Mouse (Mus musculus): ENCODE measurements around the gene Ccdc6. TPM values are rescaled to one million over a fixed set of nuclear protein-coding genes. Genes with fewer than 3 reads are reported as not detected.
A peak's percentile ranks its signal among the peaks of the same experiment; 100 is the strongest.

Gene Ccdc6
- polyA plus RNA-seq, 1 experiment: 12.2 TPM

GRCm38 (mm10) chr10:70067169-70068115 is 29.5 kb upstream of the Ccdc6 start:
- Histone ChIP-seq H3K4me3 (replicated peaks) (peak overlapping the region; percentile 43), H3K9me3 (peaks cover 43% of the 10 kb centered on the region), H3K4me1 (no peaks in the 10 kb centered on the region), H3K36me3 (replicated peaks; ENCODE audit: low read length) (no peaks in the 10 kb centered on the region), H3K27me3 (replicated peaks) (no peaks in the 10 kb centered on the region)
- TF ChIP-seq FLI1 (IDR thresholded peaks at IDR 0.05; ENCODE audit: low read length): no peak
- no peak for TF ChIP-seq GATA1 (IDR thresholded peaks at IDR 0.05; ENCODE audit: borderline replicate concordance, low read length)

DNA sequence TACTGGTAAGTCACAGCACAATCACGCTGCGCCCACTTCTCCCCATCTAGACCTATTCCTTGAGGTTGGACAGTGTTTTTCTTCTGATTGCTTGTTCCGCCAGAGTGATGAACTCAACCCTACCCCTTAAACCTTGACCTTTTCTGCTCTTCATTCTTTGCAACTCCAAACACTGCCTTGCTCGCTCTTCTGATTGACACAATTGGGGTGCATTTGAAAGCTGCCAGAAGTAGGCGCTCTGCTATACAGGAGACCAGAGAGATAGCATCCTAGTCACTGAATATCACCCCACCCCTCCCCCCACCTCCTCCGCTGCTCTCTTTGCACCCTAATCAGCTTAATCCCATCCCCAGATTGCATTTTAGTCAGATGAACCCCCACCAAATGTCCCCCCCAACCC is 27.6 kb upstream of the Ccdc6 start:
- Histone ChIP-seq H3K4me1 (no peaks in the 10 kb centered on the region), H3K4me3 (replicated peaks) (no peak overlapping the region), H3K9me3 (peaks cover 44% of the 10 kb centered on the region), H3K27me3 (replicated peaks) (no peaks in the 10 kb centered on the region), H3K36me3 (replicated peaks; ENCODE audit: low read length) (no peaks in the 10 kb centered on the region)
- TF ChIP-seq FLI1 (IDR thresholded peaks at IDR 0.05; ENCODE audit: low read length) (no peak), GATA1 (IDR thresholded peaks at IDR 0.05; ENCODE audit: borderline replicate concordance, low read length) (no peak)

- H3K9me3 ChIP-seq: peaks cover 36% of the 10 kb centered on the region
- no peaks in the 10 kb centered on the region for H3K4me1 ChIP-seq
- no peak overlapping the region for H3K4me3 ChIP-seq (replicated peaks)
- H3K36me3 ChIP-seq (replicated peaks; ENCODE audit: low read length): no peaks in the 10 kb centered on the region
- H3K27me3 ChIP-seq (replicated peaks): no peaks in the 10 kb centered on the region
- TF ChIP-seq FLI1 (IDR thresholded peaks at IDR 0.05; ENCODE audit: low read length): no peak
- TF ChIP-seq GATA1 (IDR thresholded peaks at IDR 0.05; ENCODE audit: borderline replicate concordance, low read length): no peak
Measured at GRCm38 (mm10) chr10:70071334-70071733, 25.6 kb upstream of the Ccdc6 start.

GRCm38 (mm10) chr10:70077452-70077851 is 19.5 kb upstream of the Ccdc6 start:
- Histone ChIP-seq H3K4me3 (replicated peaks) (no peak overlapping the region), H3K27me3 (replicated peaks) (no peaks in the 10 kb centered on the region), H3K4me1 (no peaks in the 10 kb centered on the region), H3K9me3 (0 out of 2 replicates have a peak, but pooled peaks cover under 1% of the 10 kb centered on the region), H3K36me3 (replicated peaks; ENCODE audit: low read length) (no peaks in the 10 kb centered on the region)
- TF ChIP-seq GATA1 (IDR thresholded peaks at IDR 0.05; ENCODE audit: borderline replicate concordance, low read length): no peak
- no peak for TF ChIP-seq FLI1 (IDR thresholded peaks at IDR 0.05; ENCODE audit: low read length)

DNA sequence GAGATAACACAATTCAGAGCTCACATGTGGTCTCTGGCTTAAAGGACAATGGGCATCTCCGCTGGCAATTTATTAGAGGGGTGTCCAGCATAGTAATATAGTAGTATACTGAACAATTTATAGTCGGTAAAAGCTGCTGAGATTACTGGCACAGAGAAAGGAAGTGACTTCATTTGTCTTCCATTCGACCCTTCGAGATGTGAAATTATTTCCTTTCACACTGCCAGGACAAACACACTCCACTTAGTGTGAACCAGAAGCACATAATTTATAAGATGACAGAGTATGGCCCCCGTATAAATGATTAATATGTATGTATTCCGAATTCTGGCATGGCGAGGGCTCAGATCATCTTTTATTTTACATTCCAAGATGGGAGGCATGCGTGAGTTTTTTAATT is 16.0 kb upstream of the Ccdc6 start:
- H3K4me3 ChIP-seq (replicated peaks): no peak overlapping the region
- H3K9me3 ChIP-seq: peaks cover 12% of the 10 kb centered on the region
- no peaks in the 10 kb centered on the region for H3K27me3 ChIP-seq (replicated peaks)
- H3K36me3 ChIP-seq (replicated peaks; ENCODE audit: low read length): no peaks in the 10 kb centered on the region
- H3K4me1 ChIP-seq: no peaks in the 10 kb centered on the region
- TF ChIP-seq FLI1 (IDR thresholded peaks at IDR 0.05; ENCODE audit: low read length): no peak
- TF ChIP-seq GATA1 (IDR thresholded peaks at IDR 0.05; ENCODE audit: borderline replicate concordance, low read length): no peak

GRCm38 (mm10) chr10:70081564-70082175 is 15.3 kb upstream of the Ccdc6 start:
- H3K36me3 ChIP-seq (replicated peaks; ENCODE audit: low read length): no peaks in the 10 kb centered on the region
- no peak for TF ChIP-seq FLI1 (IDR thresholded peaks at IDR 0.05; ENCODE audit: low read length)
- no peak for TF ChIP-seq GATA1 (IDR thresholded peaks at IDR 0.05; ENCODE audit: borderline replicate concordance, low read length)
- H3K27me3 ChIP-seq (replicated peaks): no peaks in the 10 kb centered on the region
- no peak overlapping the region for H3K4me3 ChIP-seq (replicated peaks)
- peaks cover 15% of the 10 kb centered on the region for H3K9me3 ChIP-seq
- no peaks in the 10 kb centered on the region for H3K4me1 ChIP-seq

- Histone ChIP-seq H3K27me3 (replicated peaks) (peaks cover 3% of the 10 kb centered on the region), H3K4me3 (replicated peaks) (no peak overlapping the region), H3K4me1 (no peaks in the 10 kb centered on the region), H3K36me3 (replicated peaks; ENCODE audit: low read length) (no peaks in the 10 kb centered on the region), H3K9me3 (peaks cover 31% of the 10 kb centered on the region)
- no peak for TF ChIP-seq FLI1 (IDR thresholded peaks at IDR 0.05; ENCODE audit: low read length)
- TF ChIP-seq GATA1 (IDR thresholded peaks at IDR 0.05; ENCODE audit: borderline replicate concordance, low read length): no peak
Measured at GRCm38 (mm10) chr10:70083241-70083640, 13.7 kb upstream of the Ccdc6 start.

GRCm38 (mm10) chr10:70085256-70085961 is 11.5 kb upstream of the Ccdc6 start:
- TF ChIP-seq GATA1 (IDR thresholded peaks at IDR 0.05; ENCODE audit: borderline replicate concordance, low read length): no peak
- TF ChIP-seq FLI1 (IDR thresholded peaks at IDR 0.05; ENCODE audit: low read length): no peak
- H3K4me3 ChIP-seq (replicated peaks): no peak overlapping the region
- H3K9me3 ChIP-seq: peaks cover 40% of the 10 kb centered on the region
- peaks cover 3% of the 10 kb centered on the region for H3K27me3 ChIP-seq (replicated peaks)
- H3K36me3 ChIP-seq (replicated peaks; ENCODE audit: low read length): no peaks in the 10 kb centered on the region
- H3K4me1 ChIP-seq: no peaks in the 10 kb centered on the region

DNA sequence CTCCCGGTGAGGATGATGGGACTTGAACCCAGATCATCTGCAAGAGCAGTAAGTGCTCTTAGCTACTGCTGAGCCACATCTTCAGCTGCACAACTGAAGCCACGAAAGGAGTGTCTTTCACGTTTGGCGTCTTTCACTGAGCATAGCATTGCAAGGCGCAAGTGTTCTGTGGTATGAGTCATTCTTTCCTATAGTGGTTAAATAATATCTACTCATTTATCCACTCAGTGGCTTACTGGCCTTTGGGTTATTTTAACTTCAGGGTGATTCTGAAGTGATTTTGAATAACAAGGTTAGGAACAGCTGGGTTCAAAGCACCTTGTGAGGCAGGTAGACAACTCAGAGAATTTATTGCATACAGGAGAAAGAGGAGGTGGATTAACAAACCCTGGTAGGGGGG is 8.1 kb upstream of the Ccdc6 start:
- no peak for TF ChIP-seq GATA1 (IDR thresholded peaks at IDR 0.05; ENCODE audit: borderline replicate concordance, low read length)
- Histone ChIP-seq H3K36me3 (replicated peaks; ENCODE audit: low read length) (no peaks in the 10 kb centered on the region), H3K9me3 (peaks cover 40% of the 10 kb centered on the region), H3K4me1 (peaks cover 18% of the 10 kb centered on the region), H3K27me3 (replicated peaks) (peaks cover 3% of the 10 kb centered on the region), H3K4me3 (replicated peaks) (no peak overlapping the region)
